Mouse (Mus musculus) forebrain, embryonic 13.5 days (tissue): ENCODE measurements around the gene BC025920. TPM values are rescaled to one million over a fixed set of nuclear protein-coding genes. Genes with fewer than 3 reads are reported as not detected.

Experiments used
- ATAC-seq: fragments of 200-750 bp; cut with Nextera tagmentation; 2 replicates; pipeline ENCODE4 v1.8.0; 2017
- H3K27ac ChIP-seq: fragments of 300-500 bp; sonication (generic); 2 replicates; pipeline ENCODE4 v1.5.1; 2015; ENCODE audit warnings: inconsistent platforms, mild to moderate bottlenecking, moderate library complexity
- H3K27me3 ChIP-seq: fragments of 300-500 bp; sonication (generic); 2 replicates; pipeline ENCODE4 v1.6.1; 2015; ENCODE audit warnings: mild to moderate bottlenecking, inconsistent platforms
- H3K36me3 ChIP-seq: fragments of 300-500 bp; sonication (generic); 2 replicates; pipeline ENCODE4 v1.6.1; 2015; ENCODE audit warnings: mild to moderate bottlenecking, inconsistent platforms; ENCODE audit not compliant: poor library complexity, severe bottlenecking
- H3K4me1 ChIP-seq: fragments of 300-500 bp; sonication (generic); 2 replicates; pipeline ENCODE4 v1.6.1; 2015; ENCODE audit warnings: inconsistent platforms
- H3K4me2 ChIP-seq: fragments of 300-500 bp; sonication (generic); 2 replicates; pipeline ENCODE4 v1.6.1; 2015; ENCODE audit warnings: inconsistent platforms, mild to moderate bottlenecking, moderate library complexity
- H3K4me3 ChIP-seq: fragments of 300-500 bp; sonication (generic); 2 replicates; pipeline ENCODE4 v1.5.1; 2015; ENCODE audit warnings: mild to moderate bottlenecking, inconsistent platforms
- H3K9ac ChIP-seq: fragments of 300-500 bp; sonication (generic); 2 replicates; pipeline ENCODE4 v1.6.1; 2015; ENCODE audit warnings: mild to moderate bottlenecking, inconsistent platforms
- H3K9me3 ChIP-seq: fragments of 300-500 bp; sonication (generic); replicated peaks from 2 replicates; pipeline ENCODE4 v1.6.1; 2016; ENCODE audit warnings: inconsistent platforms
- WGBS: fragments of 180-500 bp; shearing (Covaris S2); methylation state at CpG from one replicate; pipeline ENCODE4 v1.1.7; 2015; 5-methylcytosine and 5-hydroxymethylcytosine counted together
- polyA plus RNA-seq: library from polyadenylated mRNA; unstranded; fragments of >200 nt; fragmentation: Nextera tagmentation; extraction: Ambion mirVana; gene quantifications from 2 replicates; pipeline ENCODE4 v1.2.1, GENCODE M21; 2015

Gene BC025920
- polyA plus RNA-seq, 1 experiment from 2014 or later = 3.7 TPM

GRCm38 (mm10) chr10:81575208-81575631, 30.9 kb upstream of the BC025920 start:
- Histone ChIP-seq H3K4me2 (peak overlapping the region; percentile 81), H3K9me3 (no peaks in the 10 kb centered on the region), H3K27ac (no peak overlapping the region; the same call in 1 of the 2 replicates), H3K9ac (peak overlapping the region; percentile 73), H3K4me3 (peak overlapping the region; percentile 61), H3K36me3 (no peaks in the 10 kb centered on the region), H3K4me1 (peaks cover 46% of the 10 kb centered on the region), H3K27me3 (peaks cover 82% of the 10 kb centered on the region)
- ATAC-seq = no peak
- 0% methylated on average over 22 of the region's 30 CpGs for WGBS

- Histone ChIP-seq H3K27me3 (peaks cover 87% of the 10 kb centered on the region), H3K36me3 (no peaks in the 10 kb centered on the region), H3K4me3 (peak overlapping the region; percentile 61), H3K9me3 (no peaks in the 10 kb centered on the region), H3K4me2 (peak overlapping the region; percentile 81), H3K4me1 (peaks cover 41% of the 10 kb centered on the region), H3K27ac (no peak overlapping the region), H3K9ac (peak overlapping the region; percentile 73)
- WGBS = 4% methylated on average over 6 of the region's 6 CpGs
- no peak for ATAC-seq
Observed at GRCm38 (mm10) chr10:81575695-81576094, 30.4 kb upstream of the BC025920 start.

GRCm38 (mm10) chr10:81579967-81580366, 26.1 kb upstream of the BC025920 start:
- Histone ChIP-seq H3K4me3 (no peak overlapping the region), H3K9me3 (no peaks in the 10 kb centered on the region), H3K4me2 (no peak overlapping the region), H3K27ac (no peak overlapping the region), H3K4me1 (peaks cover 16% of the 10 kb centered on the region), H3K9ac (no peak overlapping the region), H3K27me3 (peaks cover 84% of the 10 kb centered on the region), H3K36me3 (no peaks in the 10 kb centered on the region)
- ATAC-seq = no peak
- WGBS = 56% methylated on average over 4 of the region's 4 CpGs

GRCm38 (mm10) chr10:81580441-81581070, 25.5 kb upstream of the BC025920 start:
- Histone ChIP-seq H3K27ac (no peak overlapping the region), H3K4me1 (peaks cover 11% of the 10 kb centered on the region), H3K4me2 (no peak overlapping the region), H3K27me3 (peaks cover 84% of the 10 kb centered on the region), H3K9me3 (no peaks in the 10 kb centered on the region), H3K36me3 (no peaks in the 10 kb centered on the region), H3K4me3 (no peak overlapping the region), H3K9ac (no peak overlapping the region)
- no peak for ATAC-seq
- WGBS = 65% methylated on average over 25 of the region's 25 CpGs

- Histone ChIP-seq H3K27me3 (peaks cover 76% of the 10 kb centered on the region), H3K9me3 (no peaks in the 10 kb centered on the region), H3K4me1 (peaks cover 4% of the 10 kb centered on the region; the same call in 1 of the 2 replicates), H3K9ac (no peak overlapping the region), H3K4me3 (no peak overlapping the region), H3K4me2 (no peak overlapping the region), H3K36me3 (peaks cover 5% of the 10 kb centered on the region; the same call in 1 of the 2 replicates), H3K27ac (no peak overlapping the region)
- ATAC-seq = no peak
- WGBS = 52% methylated on average over 6 of the region's 6 CpGs
Observed at GRCm38 (mm10) chr10:81583347-81583746, 22.7 kb upstream of the BC025920 start.

GRCm38 (mm10) chr10:81588739-81589138, 17.3 kb upstream of the BC025920 start:
- peaks cover 76% of the 10 kb centered on the region for H3K27me3 ChIP-seq
- no peak overlapping the region for H3K27ac ChIP-seq
- 65% methylated on average over 7 of the region's 7 CpGs for WGBS
- H3K9ac ChIP-seq = no peak overlapping the region
- H3K4me2 ChIP-seq = no peak overlapping the region
- peaks cover 5% of the 10 kb centered on the region; the same call in 1 of the 2 replicates for H3K36me3 ChIP-seq
- no peak for ATAC-seq
- no peaks in the 10 kb centered on the region for H3K9me3 ChIP-seq
- H3K4me1 ChIP-seq = no peaks in the 10 kb centered on the region
- H3K4me3 ChIP-seq = no peak overlapping the region

- H3K9me3 ChIP-seq = no peaks in the 10 kb centered on the region
- H3K27me3 ChIP-seq = peaks cover 90% of the 10 kb centered on the region
- H3K27ac ChIP-seq = no peak overlapping the region
- no peak for ATAC-seq
- H3K4me1 ChIP-seq = peaks cover 16% of the 10 kb centered on the region
- no peak overlapping the region for H3K4me3 ChIP-seq
- H3K36me3 ChIP-seq = peaks cover 5% of the 10 kb centered on the region; the same call in 1 of the 2 replicates
- no peak overlapping the region for H3K9ac ChIP-seq
- H3K4me2 ChIP-seq = no peak overlapping the region
- WGBS = 65% methylated on average over 9 of the region's 9 CpGs
Observed at GRCm38 (mm10) chr10:81591846-81592245, 14.2 kb upstream of the BC025920 start.

- Histone ChIP-seq H3K4me3 (no peak overlapping the region), H3K9me3 (no peaks in the 10 kb centered on the region), H3K4me1 (peaks cover 24% of the 10 kb centered on the region), H3K4me2 (no peak overlapping the region), H3K27me3 (peaks cover 88% of the 10 kb centered on the region), H3K9ac (no peak overlapping the region), H3K27ac (no peak overlapping the region), H3K36me3 (peaks cover 5% of the 10 kb centered on the region; the same call in 1 of the 2 replicates)
- ATAC-seq = no peak
- WGBS = 79% methylated on average over 7 of the region's 7 CpGs
Observed at GRCm38 (mm10) chr10:81592631-81593030, 13.4 kb upstream of the BC025920 start.

- Histone ChIP-seq H3K9ac (no peak overlapping the region), H3K27me3 (peaks cover 89% of the 10 kb centered on the region), H3K4me2 (no peak overlapping the region), H3K4me1 (peaks cover 28% of the 10 kb centered on the region), H3K36me3 (no peaks in the 10 kb centered on the region), H3K4me3 (no peak overlapping the region), H3K27ac (no peak overlapping the region), H3K9me3 (no peaks in the 10 kb centered on the region)
- no peak for ATAC-seq
- whole genome bisulfite sequencing = 70% methylated on average over 4 of the region's 4 CpGs
Observed at GRCm38 (mm10) chr10:81593223-81593622, 12.8 kb upstream of the BC025920 start.

- H3K27ac ChIP-seq = no peak overlapping the region
- H3K27me3 ChIP-seq = peaks cover 90% of the 10 kb centered on the region
- H3K9me3 ChIP-seq = no peaks in the 10 kb centered on the region
- no peak overlapping the region for H3K4me2 ChIP-seq
- H3K36me3 ChIP-seq = no peaks in the 10 kb centered on the region
- H3K4me1 ChIP-seq = peaks cover 28% of the 10 kb centered on the region
- no peak for ATAC-seq
- H3K4me3 ChIP-seq = no peak overlapping the region
- 79% methylated on average over 18 of the region's 18 CpGs for WGBS
- no peak overlapping the region for H3K9ac ChIP-seq
Observed at GRCm38 (mm10) chr10:81593935-81594334, 12.1 kb upstream of the BC025920 start.

- H3K27ac ChIP-seq = no peak overlapping the region
- WGBS = 37% methylated on average over 5 of the region's 5 CpGs
- H3K4me1 ChIP-seq = peaks cover 31% of the 10 kb centered on the region
- ATAC-seq = no peak
- no peak overlapping the region for H3K4me2 ChIP-seq
- H3K27me3 ChIP-seq = peaks cover 90% of the 10 kb centered on the region
- no peak overlapping the region for H3K9ac ChIP-seq
- H3K4me3 ChIP-seq = no peak overlapping the region
- no peaks in the 10 kb centered on the region for H3K9me3 ChIP-seq
- H3K36me3 ChIP-seq = no peaks in the 10 kb centered on the region
Observed at GRCm38 (mm10) chr10:81595599-81595998, 10.5 kb upstream of the BC025920 start.

- Histone ChIP-seq H3K4me1 (peaks cover 40% of the 10 kb centered on the region), H3K9ac (no peak overlapping the region), H3K4me2 (peak overlapping the region; percentile 45), H3K27ac (peak overlapping the region; percentile 48), H3K36me3 (no peaks in the 10 kb centered on the region), H3K9me3 (no peaks in the 10 kb centered on the region), H3K27me3 (peaks cover 85% of the 10 kb centered on the region), H3K4me3 (no peak overlapping the region; the same call in 1 of the 2 replicates)
- 0% methylated on average over 10 of the region's 10 CpGs for WGBS
- no peak for ATAC-seq
Observed at GRCm38 (mm10) chr10:81596611-81597010, 9.5 kb upstream of the BC025920 start.
